Mouse (Mus musculus) embryonic fibroblast, embryonic 13.5 days (primary cell): ENCODE results near the gene Dcaf17.

ENCODE experiments used
- CTCF ChIP-seq: IDR thresholded peaks from 2 replicates; pipeline ENCODE4 v1.5.1; 2011; ENCODE audit warnings: mild to moderate bottlenecking, control low read depth, low read length, moderate library complexity, borderline replicate concordance; ENCODE audit not compliant: insufficient read depth
- POLR2A ChIP-seq: IDR thresholded peaks from 2 replicates; pipeline ENCODE4 v1.6.1; 2011; ENCODE audit warnings: low read depth, mild to moderate bottlenecking, control low read depth, low read length, moderate library complexity

- TF ChIP-seq CTCF (no peak), POLR2A (no peak)
Measured at GRCm38 (mm10) chr2:71073330-71073729, 18.2 kb downstream of the Dcaf17 start.
